Mouse (Mus musculus) myocyte (in vitro differentiated cells): ENCODE data around the gene Lman1l. TPM values are rescaled to one million over a fixed set of nuclear protein-coding genes. Genes with fewer than 3 reads are reported as not detected.

ENCODE experiments used
- H3K27me3 ChIP-seq: one replicate; pipeline ENCODE4 v1.6.1; 2011; ENCODE audit not compliant: control insufficient read depth, insufficient read depth, insufficient read length
- H3K36me3 ChIP-seq: one replicate; pipeline ENCODE4 v1.6.1; 2011; ENCODE audit not compliant: control insufficient read depth, insufficient read depth
- H3K4me2 ChIP-seq: one replicate; pipeline ENCODE4 v1.6.1; 2011; ENCODE audit warnings: low read depth, control low read depth
- H3K4me3 ChIP-seq: one replicate; pipeline ENCODE4 v1.5.1; 2011; ENCODE audit warnings: mild to moderate bottlenecking, control low read depth, moderate library complexity
- H3K79me2 ChIP-seq: one replicate; pipeline ENCODE4 v1.6.1; 2011; ENCODE audit not compliant: control insufficient read depth, insufficient read depth
- H3ac ChIP-seq: one replicate; pipeline ENCODE4 v1.6.1; 2011; ENCODE audit not compliant: control insufficient read depth, insufficient read length
- CEBPB ChIP-seq: IDR thresholded peaks from 2 replicates; pipeline ENCODE4 v1.6.1; 2011; ENCODE audit warnings: mild to moderate bottlenecking, moderate library complexity; ENCODE audit not compliant: poor library complexity, insufficient read depth, severe bottlenecking
- E2F4 ChIP-seq: IDR thresholded peaks from one replicate; pipeline ENCODE4 v1.6.1; 2011; ENCODE audit warnings: mild to moderate bottlenecking, control low read depth, moderate library complexity; ENCODE audit not compliant: insufficient read depth
- MAX ChIP-seq: IDR thresholded peaks from one replicate; pipeline ENCODE4 v1.6.1; 2011; ENCODE audit warnings: low read depth, mild to moderate bottlenecking, control low read depth
- MYOD1 ChIP-seq, 3 experiments: IDR thresholded peaks; one replicate each; pipeline ENCODE4 v1.6.1; 2011; ENCODE audit warnings: control low read depth in 2 of 3, low read depth in 2 of 3, mild to moderate bottlenecking in 2 of 3, moderate library complexity in 1 of 3; ENCODE audit not compliant: insufficient read length in 2 of 3, control insufficient read depth in 1 of 3
- MYOG ChIP-seq, 3 experiments: IDR thresholded peaks; one replicate each; pipeline ENCODE4 v1.6.1; 2011; ENCODE audit warnings: control low read depth in 2 of 3, low read depth in 2 of 3, mild to moderate bottlenecking in 2 of 3; ENCODE audit not compliant: insufficient read length in 2 of 3, control insufficient read depth in 1 of 3, insufficient read depth in 1 of 3
- POLR2A ChIP-seq: IDR thresholded peaks from one replicate; pipeline ENCODE4 v1.6.1; 2011; ENCODE audit warnings: low read depth, mild to moderate bottlenecking, control low read depth, moderate library complexity; ENCODE audit not compliant: insufficient read length
- POLR2AphosphoS2 ChIP-seq: IDR thresholded peaks from one replicate; pipeline ENCODE4 v1.6.1; 2011; ENCODE audit warnings: low read depth, control low read depth; ENCODE audit not compliant: insufficient read length
- REST ChIP-seq: IDR thresholded peaks from one replicate; pipeline ENCODE4 v1.6.1; 2011; ENCODE audit warnings: mild to moderate bottlenecking, control low read depth, moderate library complexity; ENCODE audit not compliant: insufficient read depth, insufficient read length
- SRF ChIP-seq: IDR thresholded peaks from one replicate; pipeline ENCODE4 v1.6.1; 2011; ENCODE audit warnings: low read depth; ENCODE audit not compliant: control insufficient read depth, insufficient read length
- TCF12 ChIP-seq: IDR thresholded peaks from one replicate; pipeline ENCODE4 v1.6.1; 2011; ENCODE audit warnings: mild to moderate bottlenecking, control low read depth; ENCODE audit not compliant: poor library complexity, insufficient read depth, severe bottlenecking
- TCF3 ChIP-seq: IDR thresholded peaks from one replicate; pipeline ENCODE4 v1.6.1; 2011; ENCODE audit warnings: low read depth, control low read depth; ENCODE audit not compliant: insufficient read length
- USF1 ChIP-seq: IDR thresholded peaks from one replicate; pipeline ENCODE4 v1.6.1; 2011; ENCODE audit warnings: low read depth, mild to moderate bottlenecking, control low read depth, moderate library complexity
- polyA plus RNA-seq: library from polyadenylated mRNA; unstranded; fragments of >200 nt; fragmentation: generic; extraction: Trizol; gene quantifications from one replicate; pipeline ENCODE4 v1.2.1, GENCODE M21; 2012; ENCODE audit warnings: missing spikeins

Gene Lman1l
- polyA plus RNA-seq, 1 experiment: 1.00 TPM

DNA sequence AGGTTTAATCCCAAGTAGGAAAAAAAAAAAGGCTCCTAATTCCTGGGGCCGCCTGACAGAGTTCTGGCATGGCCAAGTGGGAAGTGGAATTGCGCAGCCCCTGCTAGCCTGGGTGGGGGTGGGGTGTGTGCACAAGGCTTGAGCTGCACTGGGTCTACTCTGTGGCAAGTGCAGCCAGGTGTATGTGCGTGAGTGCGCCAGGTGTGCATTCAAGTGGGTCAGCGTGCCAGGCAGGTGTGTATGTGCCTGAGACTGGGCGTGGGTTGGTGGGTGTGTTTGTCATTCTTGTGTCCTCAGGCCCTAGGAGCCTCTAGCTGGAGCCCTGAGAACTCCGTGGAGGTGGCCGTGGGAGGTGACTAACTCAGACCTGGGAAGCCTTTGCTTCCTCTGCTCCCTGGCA, 46.0 kb upstream of the Lman1l start:
- Histone ChIP-seq H3K4me2 (no peak overlapping the region), H3K79me2 (no peaks in the 10 kb centered on the region), H3ac (no peak overlapping the region), H3K27me3 (peaks cover 11% of the 10 kb centered on the region), H3K4me3 (no peak overlapping the region), H3K36me3 (no peaks in the 10 kb centered on the region)
- TF ChIP-seq TCF12 (no peak), USF1 (no peak), MYOD1 (IDR thresholded peaks at IDR 0.05; ENCODE audit: control insufficient read depth in 1 of 3, insufficient read length in 2 of 3, low read depth in 2 of 3) (no peak), MAX (no peak), TCF3 (no peak), REST (no peak), MYOG (IDR thresholded peaks at IDR 0.05; ENCODE audit: control insufficient read depth in 1 of 3, insufficient read depth in 1 of 3, insufficient read length in 2 of 3, low read depth in 2 of 3) (no peak), CEBPB (no peak), SRF (no peak), POLR2A (no peak), E2F4 (no peak), POLR2AphosphoS2 (no peak)

DNA sequence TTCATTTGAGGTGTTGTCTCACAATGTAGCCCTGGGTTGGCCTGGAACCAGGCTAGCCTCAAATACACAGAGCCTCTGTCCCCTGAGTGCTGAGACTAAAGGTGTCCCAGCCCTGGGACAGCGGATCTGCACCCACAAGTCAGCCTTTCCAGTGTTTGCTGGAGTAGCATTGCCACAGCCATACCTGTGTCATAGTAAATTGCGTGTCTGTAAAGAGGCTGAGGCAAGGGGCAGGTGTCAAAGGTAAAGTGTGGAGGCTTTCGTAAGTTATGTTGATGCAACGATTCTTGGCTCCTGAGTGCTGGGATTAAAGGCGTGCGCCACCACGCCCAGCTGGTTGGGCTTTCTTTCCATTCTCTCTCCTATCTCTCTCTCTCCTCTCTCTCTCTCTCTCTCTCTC, 44.0 kb upstream of the Lman1l start:
- H3K79me2 ChIP-seq: no peaks in the 10 kb centered on the region
- peaks cover 8% of the 10 kb centered on the region for H3K27me3 ChIP-seq
- no peak for TF ChIP-seq MAX
- TF ChIP-seq TCF12: no peak
- no peak for TF ChIP-seq USF1
- no peak for TF ChIP-seq TCF3
- no peak for TF ChIP-seq E2F4
- TF ChIP-seq SRF: no peak
- no peak for TF ChIP-seq MYOG (IDR thresholded peaks at IDR 0.05; ENCODE audit: control insufficient read depth in 1 of 3, insufficient read depth in 1 of 3, insufficient read length in 2 of 3, low read depth in 2 of 3)
- TF ChIP-seq POLR2A: no peak
- no peak for TF ChIP-seq REST
- TF ChIP-seq CEBPB: no peak
- no peak for TF ChIP-seq POLR2AphosphoS2
- TF ChIP-seq MYOD1 (IDR thresholded peaks at IDR 0.05; ENCODE audit: control insufficient read depth in 1 of 3, insufficient read length in 2 of 3, low read depth in 2 of 3): no peak
- H3K36me3 ChIP-seq: no peaks in the 10 kb centered on the region
- H3K4me2 ChIP-seq: no peak overlapping the region
- no peak overlapping the region for H3ac ChIP-seq
- no peak overlapping the region for H3K4me3 ChIP-seq

DNA sequence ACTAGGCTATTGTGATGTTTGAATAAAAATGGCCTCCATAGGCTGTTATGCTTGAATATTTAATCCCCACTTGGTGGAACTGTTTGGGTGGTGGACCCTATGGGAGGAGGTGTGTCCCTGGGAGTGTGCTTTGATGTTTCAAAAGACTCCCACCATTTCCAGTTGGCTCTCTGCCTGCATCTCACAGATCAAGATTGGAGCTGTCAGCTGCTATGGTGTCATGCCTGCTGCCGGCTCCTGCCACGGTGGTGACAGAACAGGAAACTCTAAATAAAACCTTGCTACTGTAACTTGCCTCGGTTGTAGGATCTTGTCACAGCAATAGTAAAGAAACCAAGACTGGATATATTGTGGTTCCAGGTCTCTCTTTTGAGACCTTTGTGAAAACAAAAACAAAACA, 41.0 kb upstream of the Lman1l start:
- Histone ChIP-seq H3K27me3 (no peaks in the 10 kb centered on the region), H3K79me2 (no peaks in the 10 kb centered on the region), H3K36me3 (no peaks in the 10 kb centered on the region), H3ac (no peak overlapping the region), H3K4me2 (no peak overlapping the region), H3K4me3 (no peak overlapping the region)
- TF ChIP-seq CEBPB: no peak

DNA sequence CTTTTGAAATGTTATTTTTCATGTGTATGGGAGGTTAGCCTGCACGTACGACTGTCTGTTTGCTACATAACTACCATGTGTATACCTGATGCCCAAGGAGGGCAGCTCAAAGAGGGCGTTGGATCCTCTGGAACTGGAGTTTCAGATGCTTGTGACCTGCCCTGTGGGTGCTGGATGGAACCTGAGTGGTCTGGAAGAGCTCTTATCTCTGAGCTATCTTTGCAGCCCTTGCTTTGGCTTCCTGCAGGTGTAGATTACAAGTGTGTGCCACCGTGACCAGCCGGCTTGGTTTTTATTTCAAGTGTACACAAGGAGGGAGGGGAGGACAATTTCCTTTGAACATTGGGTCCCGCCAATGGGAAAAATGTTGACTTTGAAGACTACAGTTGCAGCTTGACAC, 39.9 kb upstream of the Lman1l start:
- Histone ChIP-seq H3K79me2 (no peaks in the 10 kb centered on the region), H3K4me2 (no peak overlapping the region), H3K4me3 (no peak overlapping the region), H3K36me3 (no peaks in the 10 kb centered on the region), H3K27me3 (no peaks in the 10 kb centered on the region), H3ac (no peak overlapping the region)
- no peak for TF ChIP-seq TCF12
- TF ChIP-seq USF1: no peak
- TF ChIP-seq MAX: no peak
- TF ChIP-seq E2F4: no peak
- TF ChIP-seq POLR2A: no peak
- TF ChIP-seq MYOG (IDR thresholded peaks at IDR 0.05; ENCODE audit: control insufficient read depth in 1 of 3, insufficient read depth in 1 of 3, insufficient read length in 2 of 3, low read depth in 2 of 3): no peak
- TF ChIP-seq CEBPB: no peak
- TF ChIP-seq MYOD1 (IDR thresholded peaks at IDR 0.05; ENCODE audit: control insufficient read depth in 1 of 3, insufficient read length in 2 of 3, low read depth in 2 of 3): no peak
- no peak for TF ChIP-seq REST
- no peak for TF ChIP-seq SRF
- TF ChIP-seq POLR2AphosphoS2: no peak
- TF ChIP-seq TCF3: no peak

DNA sequence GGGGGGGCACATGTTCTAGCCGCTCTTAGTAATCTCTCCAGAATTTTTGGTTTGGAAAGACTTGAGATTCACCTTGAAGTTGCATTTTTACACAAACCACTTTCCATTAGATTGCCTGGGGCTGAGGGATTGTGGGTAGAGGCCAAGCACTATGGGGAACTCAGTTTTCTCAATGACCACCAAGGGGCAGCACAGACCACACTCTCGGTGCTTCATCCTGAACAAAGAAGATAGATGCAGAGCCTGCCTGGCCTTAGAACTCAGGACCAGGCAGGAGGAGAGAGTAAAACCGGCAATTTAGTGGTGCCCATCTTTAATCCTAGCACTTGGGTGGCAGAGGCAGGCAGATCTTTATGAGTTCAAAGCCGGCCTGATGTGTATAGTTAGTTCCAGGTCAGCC, 39.2 kb upstream of the Lman1l start:
- no peak for TF ChIP-seq MYOG (IDR thresholded peaks at IDR 0.05; ENCODE audit: control insufficient read depth in 1 of 3, insufficient read depth in 1 of 3, insufficient read length in 2 of 3, low read depth in 2 of 3)
- no peak for TF ChIP-seq CEBPB
- no peak for TF ChIP-seq MAX
- TF ChIP-seq TCF3: no peak
- no peak for TF ChIP-seq USF1
- no peak for TF ChIP-seq E2F4
- no peak for TF ChIP-seq POLR2A
- TF ChIP-seq REST: no peak
- TF ChIP-seq TCF12: no peak
- no peak for TF ChIP-seq MYOD1 (IDR thresholded peaks at IDR 0.05; ENCODE audit: control insufficient read depth in 1 of 3, insufficient read length in 2 of 3, low read depth in 2 of 3)
- no peak for TF ChIP-seq POLR2AphosphoS2
- TF ChIP-seq SRF: no peak
- H3K79me2 ChIP-seq: no peaks in the 10 kb centered on the region
- H3K27me3 ChIP-seq: no peaks in the 10 kb centered on the region
- no peak overlapping the region for H3K4me2 ChIP-seq
- H3ac ChIP-seq: no peak overlapping the region
- no peaks in the 10 kb centered on the region for H3K36me3 ChIP-seq
- no peak overlapping the region for H3K4me3 ChIP-seq
